Mouse (Mus musculus): ENCODE measurements around the gene Ccr8. TPM values are rescaled to one million over a fixed set of nuclear protein-coding genes. Genes with fewer than 3 reads are reported as not detected.

Gene Ccr8
- polyA plus RNA-seq, 1 experiment from 2014 or later: not detected

GRCm38 (mm10) chr9:120118212-120118611, 26.3 kb downstream of the Ccr8 start:
- H3K36me3 ChIP-seq: peaks cover 57% of the 10 kb centered on the region
- ATAC-seq (ENCODE audit: low FRiP score, low read depth): no peak
- WGBS: 90% methylated on average over 4 of the region's 4 CpGs
- H3K27ac ChIP-seq: no peak overlapping the region
- H3K9me3 ChIP-seq: no peaks in the 10 kb centered on the region
- H3K27me3 ChIP-seq (replicated peaks): no peaks in the 10 kb centered on the region
- no peak overlapping the region for H3K4me2 ChIP-seq (replicated peaks)
- no peak overlapping the region for H3K9ac ChIP-seq
- H3K4me3 ChIP-seq: no peak overlapping the region
- no peaks in the 10 kb centered on the region for H3K4me1 ChIP-seq

- H3K27ac ChIP-seq: no peak overlapping the region
- H3K4me2 ChIP-seq (replicated peaks): no peak overlapping the region
- peaks cover 70% of the 10 kb centered on the region for H3K36me3 ChIP-seq
- no peaks in the 10 kb centered on the region for H3K4me1 ChIP-seq
- no peaks in the 10 kb centered on the region for H3K9me3 ChIP-seq
- H3K4me3 ChIP-seq: no peak overlapping the region
- WGBS: 93% methylated on average over 7 of the region's 7 CpGs
- ATAC-seq (ENCODE audit: low FRiP score, low read depth): no peak
- no peak overlapping the region for H3K9ac ChIP-seq
- H3K27me3 ChIP-seq (replicated peaks): no peaks in the 10 kb centered on the region
Measured at GRCm38 (mm10) chr9:120120503-120120902, 28.6 kb downstream of the Ccr8 start.

- peak; percentile 15; the same call in 1 of the 2 replicates for ATAC-seq (ENCODE audit: low FRiP score, low read depth)
- H3K4me2 ChIP-seq (replicated peaks): peak overlapping the region; percentile 77
- H3K9me3 ChIP-seq: no peaks in the 10 kb centered on the region
- H3K4me1 ChIP-seq: peaks cover 14% of the 10 kb centered on the region
- H3K27me3 ChIP-seq (replicated peaks): no peaks in the 10 kb centered on the region
- peak overlapping the region; percentile 100 for H3K4me3 ChIP-seq
- WGBS: 63% methylated on average over 11 of the region's 11 CpGs
- peaks cover 51% of the 10 kb centered on the region for H3K36me3 ChIP-seq
- peak overlapping the region; percentile 38; the same call in 1 of the 2 replicates for H3K9ac ChIP-seq
- H3K27ac ChIP-seq: no peak overlapping the region
Measured at GRCm38 (mm10) chr9:120126868-120127267, 35.0 kb downstream of the Ccr8 start.

GRCm38 (mm10) chr9:120127538-120128251, 35.8 kb downstream of the Ccr8 start, which contains the start of gene Rpsa:
TSS of gene Rpsa (plus strand) at chr9:120127689.
- H3K27ac ChIP-seq: peak within 1 kb of the TSS; percentile 76; the same call in 1 of the 2 replicates
- under 1% methylated on average over 70 of the region's 72 CpGs for WGBS
- H3K4me3 ChIP-seq: peak within 1 kb of the TSS; percentile 100
- peak; percentile 95 for ATAC-seq (ENCODE audit: low FRiP score, low read depth)
- peak within 1 kb of the TSS; percentile 77 for H3K4me2 ChIP-seq (replicated peaks)
- H3K9ac ChIP-seq: peak within 1 kb of the TSS; percentile 98
- no peaks in the 10 kb centered on the region for H3K27me3 ChIP-seq (replicated peaks)
- no peaks in the 10 kb centered on the region for H3K9me3 ChIP-seq
- peaks cover 54% of the 10 kb centered on the region for H3K36me3 ChIP-seq
- peaks cover 14% of the 10 kb centered on the region for H3K4me1 ChIP-seq

- Histone ChIP-seq H3K9ac (peak overlapping the region; percentile 98; the same call in 1 of the 2 replicates), H3K4me3 (no peak overlapping the region), H3K9me3 (no peaks in the 10 kb centered on the region), H3K36me3 (peaks cover 42% of the 10 kb centered on the region), H3K27ac (no peak overlapping the region), H3K4me1 (peaks cover 14% of the 10 kb centered on the region), H3K27me3 (replicated peaks) (no peaks in the 10 kb centered on the region), H3K4me2 (replicated peaks) (peak overlapping the region; percentile 77)
- WGBS: 68% methylated on average over 10 of the region's 10 CpGs
- ATAC-seq (ENCODE audit: low FRiP score, low read depth): no peak
Measured at GRCm38 (mm10) chr9:120129276-120129675, 37.4 kb downstream of the Ccr8 start.

- no peaks in the 10 kb centered on the region for H3K9me3 ChIP-seq
- WGBS: 89% methylated on average over 3 of the region's 3 CpGs
- no peak overlapping the region for H3K4me3 ChIP-seq
- no peak overlapping the region for H3K9ac ChIP-seq
- peaks cover 40% of the 10 kb centered on the region for H3K36me3 ChIP-seq
- no peak overlapping the region for H3K27ac ChIP-seq
- no peak for ATAC-seq (ENCODE audit: low FRiP score, low read depth)
- peaks cover 14% of the 10 kb centered on the region for H3K4me1 ChIP-seq
- no peak overlapping the region for H3K4me2 ChIP-seq (replicated peaks)
- no peaks in the 10 kb centered on the region for H3K27me3 ChIP-seq (replicated peaks)
Measured at GRCm38 (mm10) chr9:120131784-120132288, 39.9 kb downstream of the Ccr8 start.

GRCm38 (mm10) chr9:120132980-120133754, 41.3 kb downstream of the Ccr8 start:
- Histone ChIP-seq H3K4me3 (no peak overlapping the region), H3K9me3 (no peaks in the 10 kb centered on the region), H3K9ac (no peak overlapping the region), H3K4me1 (peaks cover 14% of the 10 kb centered on the region), H3K4me2 (replicated peaks) (no peak overlapping the region), H3K27me3 (replicated peaks) (no peaks in the 10 kb centered on the region), H3K27ac (no peak overlapping the region), H3K36me3 (peaks cover 40% of the 10 kb centered on the region)
- ATAC-seq (ENCODE audit: low FRiP score, low read depth): no peak
- 36% methylated on average over 8 of the region's 8 CpGs for WGBS

- no peak overlapping the region for H3K27ac ChIP-seq
- no peak for ATAC-seq (ENCODE audit: low FRiP score, low read depth)
- peaks cover 8% of the 10 kb centered on the region for H3K4me1 ChIP-seq
- H3K9ac ChIP-seq: no peak overlapping the region
- H3K4me3 ChIP-seq: no peak overlapping the region
- WGBS: 67% methylated on average over 6 of the region's 6 CpGs
- H3K36me3 ChIP-seq: peaks cover 38% of the 10 kb centered on the region
- no peaks in the 10 kb centered on the region for H3K27me3 ChIP-seq (replicated peaks)
- H3K4me2 ChIP-seq (replicated peaks): no peak overlapping the region
- H3K9me3 ChIP-seq: no peaks in the 10 kb centered on the region
Measured at GRCm38 (mm10) chr9:120133755-120134475, 42.0 kb downstream of the Ccr8 start.

GRCm38 (mm10) chr9:120134529-120135160, 42.7 kb downstream of the Ccr8 start:
- Histone ChIP-seq H3K27me3 (replicated peaks) (no peaks in the 10 kb centered on the region), H3K4me1 (peaks cover under 1% of the 10 kb centered on the region; the same call in 1 of the 2 replicates), H3K9ac (no peak overlapping the region), H3K36me3 (peaks cover 31% of the 10 kb centered on the region), H3K9me3 (no peaks in the 10 kb centered on the region), H3K4me3 (no peak overlapping the region), H3K27ac (no peak overlapping the region), H3K4me2 (replicated peaks) (no peak overlapping the region)
- WGBS: 89% methylated on average over 13 of the region's 13 CpGs
- ATAC-seq (ENCODE audit: low FRiP score, low read depth): no peak

GRCm38 (mm10) chr9:120135454-120135853, 43.5 kb downstream of the Ccr8 start:
- 89% methylated on average over 11 of the region's 11 CpGs for WGBS

GRCm38 (mm10) chr9:120140652-120141051, 48.7 kb downstream of the Ccr8 start:
- no peak overlapping the region for H3K4me2 ChIP-seq (replicated peaks)
- no peaks in the 10 kb centered on the region for H3K9me3 ChIP-seq
- H3K4me3 ChIP-seq: no peak overlapping the region
- no peak overlapping the region for H3K9ac ChIP-seq
- 12% methylated on average over 4 of the region's 4 CpGs for WGBS
- H3K4me1 ChIP-seq: no peaks in the 10 kb centered on the region
- no peaks in the 10 kb centered on the region for H3K36me3 ChIP-seq
- no peaks in the 10 kb centered on the region for H3K27me3 ChIP-seq (replicated peaks)
- ATAC-seq (ENCODE audit: low FRiP score, low read depth): no peak
- no peak overlapping the region for H3K27ac ChIP-seq

More at GRCm38 (mm10) chr9:120135454-120135853, 43.5 kb downstream of the Ccr8 start:
- no peaks in the 10 kb centered on the region for H3K27me3 ChIP-seq (replicated peaks)
- no peak overlapping the region for H3K9ac ChIP-seq
- no peaks in the 10 kb centered on the region for H3K9me3 ChIP-seq
- ATAC-seq (ENCODE audit: low FRiP score, low read depth): no peak
- H3K36me3 ChIP-seq: peaks cover 25% of the 10 kb centered on the region
- no peak overlapping the region for H3K4me2 ChIP-seq (replicated peaks)
- H3K4me1 ChIP-seq: no peaks in the 10 kb centered on the region
- no peak overlapping the region for H3K27ac ChIP-seq
- no peak overlapping the region for H3K4me3 ChIP-seq

All from neural tube, embryonic 12.5 days (tissue).